Mouse (Mus musculus): ENCODE data around the gene Gadl1. TPM values are rescaled to one million over a fixed set of nuclear protein-coding genes. Genes with fewer than 3 reads are reported as not detected.

Gene Gadl1
- not detected in 3 replicates for total RNA-seq (2017)

DNA sequence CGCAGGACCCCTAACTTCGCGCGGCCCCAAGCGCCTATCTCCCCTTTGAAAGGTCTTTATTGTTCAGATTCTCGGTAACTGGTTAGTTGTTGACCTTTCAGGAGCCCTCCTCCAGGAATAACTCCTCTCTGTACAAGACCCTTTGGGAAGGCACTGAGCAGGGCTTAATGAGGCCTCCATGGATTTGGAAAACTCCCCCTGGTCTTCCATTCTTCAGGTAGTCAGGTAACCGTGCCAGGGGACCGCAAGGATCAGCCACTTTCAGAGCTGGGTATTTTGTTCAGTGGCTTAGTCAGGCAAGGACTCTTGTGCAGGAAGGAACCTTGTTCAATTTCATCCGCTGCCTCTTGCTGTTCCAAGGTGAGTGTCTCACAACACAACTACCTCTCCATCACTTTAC, at the start of gene Gadl1:
Gadl1 (plus strand) TSS at position 301 of the 400 bp plus-strand sequence.
- ATAC-seq (replicated peaks; ENCODE audit: insufficient number of reproducible peaks, low FRiP score, low TSS enrichment, poor library complexity, severe bottlenecking), result no peak

DNA sequence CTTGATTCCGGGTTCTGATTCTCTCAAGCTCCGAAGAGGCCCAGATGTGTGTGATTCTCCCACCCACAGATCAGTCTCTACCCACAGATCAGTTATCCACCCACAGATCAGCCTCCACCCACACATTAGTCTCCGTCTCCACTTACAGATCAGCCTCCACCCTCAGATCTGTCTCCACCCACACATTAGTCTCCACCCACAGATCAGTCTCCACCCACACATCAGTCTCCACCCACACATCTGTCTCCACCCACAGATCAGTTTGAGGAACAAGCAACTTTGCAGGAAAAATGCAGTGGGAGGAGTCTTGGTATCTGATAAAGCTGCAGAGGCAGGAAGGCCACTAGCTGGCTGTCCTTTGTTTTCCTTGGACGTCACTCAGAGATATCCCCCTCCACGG, 46.5 kb upstream of the Gadl1 start:
- ATAC-seq (replicated peaks; ENCODE audit: insufficient number of reproducible peaks, low FRiP score, low TSS enrichment, poor library complexity, severe bottlenecking), result 0 out of 2 replicates have a peak, but pooled peaks have one; percentile 43

DNA sequence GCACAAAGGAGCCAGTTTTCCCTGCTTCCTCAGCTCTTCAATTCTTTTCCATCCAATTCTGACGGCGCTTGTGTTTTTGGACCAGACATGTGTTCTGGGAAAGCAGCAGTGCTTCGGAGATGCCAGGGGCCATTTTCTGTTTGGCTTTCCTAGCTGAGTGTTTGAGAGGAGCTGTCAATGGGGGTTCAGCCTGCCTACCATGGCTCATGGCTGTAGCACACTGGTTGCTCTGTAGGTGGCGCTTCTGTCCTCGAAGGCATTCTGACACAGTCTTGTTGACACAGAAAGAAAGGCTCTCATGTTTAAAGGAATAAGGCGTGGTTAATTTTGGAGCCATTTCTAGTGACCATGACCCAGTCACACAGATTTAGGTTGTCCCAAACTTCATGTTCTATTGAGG, 45.9 kb upstream of the Gadl1 start:
- no peak for ATAC-seq (replicated peaks; ENCODE audit: insufficient number of reproducible peaks, low FRiP score, low TSS enrichment, poor library complexity, severe bottlenecking)

DNA sequence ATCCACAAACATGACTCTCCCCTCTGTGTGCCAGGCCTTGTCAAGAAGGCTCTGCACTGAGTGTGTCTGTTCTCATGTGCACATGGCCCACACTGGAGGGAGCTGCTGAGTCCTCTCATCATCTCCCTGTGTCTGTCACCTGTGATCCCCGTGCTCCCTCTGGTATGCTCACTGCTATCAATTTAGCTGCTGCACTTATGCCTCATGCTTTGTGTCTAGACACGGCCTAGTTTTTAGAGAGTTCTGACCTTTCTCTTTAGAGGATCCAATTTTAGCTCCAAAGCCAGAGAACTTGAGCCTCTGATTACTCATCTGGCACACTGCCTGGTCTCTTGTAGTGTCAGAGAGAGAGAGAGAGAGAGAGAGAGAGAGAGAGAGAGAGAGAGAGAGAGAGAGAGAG, 42.0 kb upstream of the Gadl1 start:
- no peak for ATAC-seq (replicated peaks; ENCODE audit: insufficient number of reproducible peaks, low FRiP score, low TSS enrichment, poor library complexity, severe bottlenecking)

DNA sequence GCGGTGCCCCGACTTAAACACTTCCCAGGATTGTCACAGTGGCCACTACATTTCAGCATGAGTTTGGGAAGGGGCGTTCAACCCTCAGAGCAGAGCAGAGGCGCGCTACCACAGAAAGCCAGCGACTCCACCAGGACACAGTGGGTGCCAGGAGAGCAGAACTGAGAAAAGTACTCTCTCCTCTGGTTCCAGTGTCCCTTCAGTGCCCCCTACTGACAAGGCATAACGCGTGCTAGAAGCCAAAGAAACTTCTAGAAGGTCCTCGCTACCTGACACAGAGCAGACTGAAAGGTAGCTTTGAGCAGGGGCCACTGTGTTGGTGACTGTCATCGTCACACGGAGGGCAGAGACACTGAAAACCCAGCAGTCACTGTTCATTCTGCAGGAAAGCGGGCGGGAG, 39.1 kb upstream of the Gadl1 start:
- ATAC-seq (replicated peaks; ENCODE audit: insufficient number of reproducible peaks, low FRiP score, low TSS enrichment, poor library complexity, severe bottlenecking), result no peak

DNA sequence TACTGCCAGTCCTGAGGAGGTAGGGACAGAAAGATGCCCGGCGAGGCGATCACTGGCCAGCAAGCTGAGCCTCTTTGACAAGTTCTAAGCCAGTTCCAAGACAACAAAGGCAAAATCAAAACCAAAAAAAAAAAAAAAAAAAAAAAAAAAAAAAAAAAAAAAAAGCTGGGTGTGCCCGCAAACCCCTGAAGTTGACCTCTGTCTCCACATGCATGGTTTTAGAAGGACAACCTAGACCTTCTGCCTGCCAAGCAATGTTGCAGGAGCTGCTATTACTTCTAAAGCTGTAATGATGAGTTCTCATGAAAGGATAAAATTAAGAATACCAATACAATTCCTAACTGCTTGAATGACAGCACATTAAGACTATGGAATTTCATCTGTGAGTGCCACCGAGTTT, 38.6 kb upstream of the Gadl1 start:
- ATAC-seq (replicated peaks; ENCODE audit: insufficient number of reproducible peaks, low FRiP score, low TSS enrichment, poor library complexity, severe bottlenecking), result no peak

DNA sequence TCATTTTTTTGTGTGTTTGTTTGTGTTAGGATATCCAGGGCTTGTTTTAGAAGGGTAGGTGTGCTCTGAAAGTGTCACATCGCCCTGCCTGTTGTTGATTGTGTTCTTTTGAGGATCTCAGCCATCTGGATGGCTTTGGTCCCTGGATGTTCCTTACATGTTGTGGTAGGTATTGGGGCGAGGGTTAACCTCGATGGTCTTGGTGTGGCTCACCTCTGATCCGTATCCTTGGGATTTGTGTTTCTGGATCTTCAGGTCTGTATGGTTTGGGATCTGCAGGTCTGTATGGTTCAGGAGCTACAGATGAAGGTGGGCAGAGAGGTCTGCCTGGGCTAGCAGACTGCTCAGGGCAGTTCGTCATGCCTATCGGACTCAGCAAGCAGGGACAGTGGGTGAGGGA, 28.8 kb upstream of the Gadl1 start:
- no peak for ATAC-seq (replicated peaks; ENCODE audit: insufficient number of reproducible peaks, low FRiP score, low TSS enrichment, poor library complexity, severe bottlenecking)

DNA sequence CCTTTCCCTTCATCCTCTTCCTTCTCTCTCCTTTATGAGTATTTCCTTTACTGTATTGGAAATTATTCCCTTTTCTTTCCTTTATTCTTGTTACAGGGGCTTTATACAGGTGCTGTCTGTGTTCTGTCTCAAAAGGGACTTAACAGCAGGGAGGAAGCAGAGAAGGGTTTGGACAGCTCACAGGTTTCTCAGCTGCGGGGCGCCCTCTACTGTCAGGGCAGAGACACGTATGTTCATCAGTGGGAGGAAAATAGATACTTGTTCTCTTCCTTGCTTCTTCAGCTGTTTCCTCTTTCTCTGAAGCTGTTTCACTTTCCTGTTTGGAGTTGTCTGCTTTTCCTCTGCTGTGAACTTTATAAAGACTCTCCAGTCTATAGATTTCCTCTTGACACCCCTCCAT, 28.1 kb upstream of the Gadl1 start:
- ATAC-seq (replicated peaks; ENCODE audit: insufficient number of reproducible peaks, low FRiP score, low TSS enrichment, poor library complexity, severe bottlenecking), result no peak

DNA sequence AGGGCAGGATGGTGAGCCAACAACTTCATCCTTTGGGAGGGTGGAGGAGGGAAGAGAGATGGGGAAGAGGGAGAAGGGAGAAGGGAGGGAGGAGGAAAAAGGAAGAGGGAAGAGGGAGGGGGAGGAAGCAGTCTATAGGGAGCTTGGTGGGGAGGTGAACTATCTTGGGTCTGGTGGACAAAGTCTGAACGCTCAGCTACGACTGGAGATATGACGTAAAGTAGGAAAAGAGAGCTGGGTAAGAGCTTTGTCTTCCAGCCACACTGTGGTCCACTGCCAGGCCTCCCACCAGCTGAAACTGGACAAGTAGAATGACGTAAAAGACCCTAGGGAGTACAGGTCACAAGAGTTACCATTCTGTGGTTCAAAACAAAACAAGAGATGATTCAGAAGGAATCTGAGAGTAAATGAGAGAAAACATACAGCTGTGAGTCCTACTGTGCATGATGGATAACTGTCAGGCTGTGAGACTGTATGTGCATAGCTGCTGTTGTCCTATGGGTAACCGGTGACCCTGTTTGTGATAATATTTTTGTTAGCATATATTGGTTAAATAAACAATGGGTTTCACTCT, 26.5 kb upstream of the Gadl1 start:
- no peak for ATAC-seq (replicated peaks; ENCODE audit: insufficient number of reproducible peaks, low FRiP score, low TSS enrichment, poor library complexity, severe bottlenecking)

DNA sequence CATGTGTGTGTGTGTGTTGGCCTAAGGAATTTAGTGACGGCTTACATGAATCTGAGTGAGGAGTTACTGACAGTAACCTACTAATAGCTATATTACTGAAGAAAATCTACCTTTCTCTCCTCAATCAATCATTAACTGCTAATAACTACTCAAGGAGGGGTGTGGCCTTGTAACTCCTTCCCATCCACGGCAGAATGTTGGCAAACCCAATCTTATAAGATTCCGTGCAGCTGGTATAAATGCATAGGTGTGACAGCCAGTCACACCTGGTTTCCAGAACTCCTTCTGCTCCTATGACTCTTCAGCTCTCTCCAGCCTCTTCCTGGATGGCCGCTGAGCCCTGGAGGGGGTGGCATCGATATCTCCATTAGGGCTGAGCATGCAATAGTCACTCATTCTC, 25.8 kb upstream of the Gadl1 start:
- no peak for ATAC-seq (replicated peaks; ENCODE audit: insufficient number of reproducible peaks, low FRiP score, low TSS enrichment, poor library complexity, severe bottlenecking)

DNA sequence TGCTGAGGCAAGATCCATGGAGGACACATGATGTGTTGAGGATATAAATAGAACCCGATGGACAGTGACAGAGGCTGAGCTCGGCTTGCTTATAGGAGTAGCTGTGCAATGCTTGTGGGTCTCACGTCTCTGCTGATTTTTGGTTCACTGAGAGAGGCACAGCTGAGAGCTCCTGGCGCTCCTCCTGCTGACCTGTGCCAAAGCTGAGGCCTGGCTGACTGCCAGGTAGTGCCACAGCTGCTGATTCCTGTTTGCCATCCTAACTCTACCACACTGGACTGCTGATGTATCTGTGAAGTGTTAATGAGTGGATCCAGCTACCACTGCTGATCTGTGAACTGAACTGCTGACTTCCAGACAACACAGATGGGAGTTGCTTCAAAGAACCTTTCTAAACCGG, 21.7 kb upstream of the Gadl1 start:
- ATAC-seq (replicated peaks; ENCODE audit: insufficient number of reproducible peaks, low FRiP score, low TSS enrichment, poor library complexity, severe bottlenecking), result no peak

DNA sequence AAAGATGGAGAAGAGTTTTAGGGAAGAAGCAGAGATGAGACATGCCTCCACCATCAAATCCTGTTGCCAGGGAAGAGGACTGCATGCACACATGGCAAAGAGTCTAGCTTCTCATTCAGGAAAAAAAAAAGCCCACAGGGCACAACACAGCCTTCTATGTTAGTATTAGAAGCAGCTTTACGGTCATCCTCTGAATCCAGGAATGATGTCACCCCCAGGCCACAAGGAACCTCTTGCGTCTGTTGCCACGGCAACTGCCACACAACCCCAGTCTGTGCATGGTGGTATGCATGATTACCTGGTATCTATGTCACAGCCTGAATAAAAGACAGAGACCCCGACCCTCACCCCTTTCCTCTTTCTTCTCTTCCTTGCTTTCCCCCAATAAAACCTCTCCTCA, 16.1 kb upstream of the Gadl1 start:
- ATAC-seq (replicated peaks; ENCODE audit: insufficient number of reproducible peaks, low FRiP score, low TSS enrichment, poor library complexity, severe bottlenecking), result no peak

DNA sequence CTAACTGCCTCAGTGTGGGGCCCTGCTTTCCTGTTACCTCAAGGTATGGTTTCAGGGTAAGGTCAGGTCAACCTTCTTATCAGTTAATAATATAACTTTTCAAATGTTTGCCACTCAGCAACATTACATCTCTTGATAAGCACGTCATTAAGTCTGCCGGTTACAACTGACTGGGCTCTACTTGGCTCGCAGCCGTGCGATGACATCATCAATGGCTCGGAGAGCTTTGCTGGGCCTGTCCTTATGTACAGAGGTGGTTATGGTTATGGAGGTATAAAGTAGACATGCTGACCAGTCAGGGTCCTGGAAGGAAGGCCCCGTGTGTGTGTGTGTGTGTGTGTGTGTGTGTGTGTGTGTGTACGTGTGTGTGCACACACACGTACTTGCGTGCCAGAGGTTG, 15.3 kb upstream of the Gadl1 start:
- no peak for ATAC-seq (replicated peaks; ENCODE audit: insufficient number of reproducible peaks, low FRiP score, low TSS enrichment, poor library complexity, severe bottlenecking)

DNA sequence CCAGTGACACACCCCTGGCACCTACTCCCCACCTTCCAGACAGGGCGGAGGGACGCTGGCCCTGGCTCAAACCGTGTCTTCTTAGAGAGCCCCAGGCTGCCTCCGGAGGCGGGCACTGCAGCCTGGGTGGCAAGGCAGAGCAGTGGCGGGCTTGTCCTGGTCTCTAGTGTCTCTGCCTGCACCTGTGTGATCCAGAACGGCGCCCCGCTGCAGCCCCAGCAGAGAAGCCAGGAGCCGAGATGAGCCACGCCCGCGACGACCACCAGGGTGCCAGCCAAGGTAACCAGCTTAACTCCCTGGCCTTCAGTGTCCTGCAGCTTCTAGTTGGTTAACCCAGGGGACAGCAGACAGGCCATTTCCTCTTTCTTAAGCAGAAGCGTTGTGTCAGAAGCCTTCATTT, 930 bp upstream of the Gadl1 start:
- ATAC-seq (replicated peaks; ENCODE audit: insufficient number of reproducible peaks, low FRiP score, low TSS enrichment, poor library complexity, severe bottlenecking), result no peak

DNA sequence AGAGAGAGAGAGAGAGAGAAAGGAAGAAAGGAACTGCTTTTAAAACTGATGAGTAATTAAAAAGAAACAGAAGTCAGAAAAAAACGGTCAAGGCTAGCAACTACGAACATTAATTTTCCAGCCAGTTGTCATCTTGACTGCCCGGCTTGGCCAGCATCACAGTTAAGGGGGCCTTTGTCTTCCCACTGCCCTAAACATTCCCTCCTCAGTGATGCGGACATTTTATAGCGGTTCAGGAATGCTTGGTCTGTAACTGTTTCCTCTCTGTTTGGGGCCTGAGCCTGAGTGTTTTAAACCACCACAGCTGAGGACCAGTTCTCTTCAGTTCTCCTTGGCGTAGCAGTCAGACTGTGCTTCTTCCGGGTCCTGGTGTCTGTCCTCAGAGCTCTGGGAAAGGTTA, 4.8 kb downstream of the Gadl1 start:
- no peak for ATAC-seq (replicated peaks; ENCODE audit: insufficient number of reproducible peaks, low FRiP score, low TSS enrichment, poor library complexity, severe bottlenecking)

DNA sequence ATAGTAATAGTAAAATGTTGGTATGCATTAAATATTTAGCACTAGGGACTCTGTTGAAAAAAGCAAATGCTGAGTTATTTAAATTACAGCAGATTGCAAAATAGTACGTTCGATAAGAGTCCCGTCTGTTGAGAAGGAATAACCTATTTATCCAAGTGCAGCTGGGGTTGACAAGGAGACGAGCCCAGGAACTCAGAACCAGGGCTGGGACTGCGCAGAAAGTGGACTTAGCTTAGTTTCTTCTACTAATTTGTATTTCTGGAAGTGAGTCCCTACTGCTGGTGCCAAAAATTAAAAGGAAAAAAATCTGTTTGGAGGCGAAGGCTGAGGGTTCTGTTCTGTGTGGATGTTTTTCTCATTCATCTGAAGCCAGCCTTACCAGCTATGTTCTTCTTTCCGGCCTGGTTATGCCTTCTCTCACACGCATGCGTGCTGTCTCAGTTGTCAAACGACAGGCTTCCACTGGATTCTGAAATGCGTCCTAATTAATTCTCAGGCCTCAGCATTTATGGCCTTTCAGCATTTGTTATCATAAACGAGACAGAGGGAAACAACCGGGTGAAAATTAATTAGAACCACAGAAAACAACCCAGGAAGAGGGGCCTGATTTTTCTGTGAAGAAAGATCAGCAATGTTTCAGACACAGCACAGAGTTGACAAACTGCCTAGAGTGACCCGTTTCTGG, 6.5 kb downstream of the Gadl1 start:
- no peak for ATAC-seq (replicated peaks; ENCODE audit: insufficient number of reproducible peaks, low FRiP score, low TSS enrichment, poor library complexity, severe bottlenecking)

DNA sequence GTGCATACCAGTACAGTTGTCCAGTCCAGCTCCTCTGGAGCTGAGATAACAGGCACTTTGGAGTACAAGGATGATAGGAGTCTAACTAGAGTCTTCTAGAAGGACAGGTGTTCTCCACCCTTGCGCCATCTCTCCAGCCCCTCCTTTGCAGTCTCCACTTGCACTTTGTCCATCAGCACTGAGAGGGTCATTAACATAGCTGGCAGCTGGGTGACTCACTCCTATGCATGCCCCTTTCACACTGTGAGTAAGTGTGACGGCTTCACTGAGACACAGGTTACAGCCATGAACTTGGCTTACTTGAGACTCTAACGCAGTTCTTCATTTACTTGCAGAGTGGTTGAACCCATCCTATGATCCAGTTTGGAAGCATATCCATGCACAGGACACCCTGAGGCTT, 10.5 kb downstream of the Gadl1 start:
- ATAC-seq (replicated peaks; ENCODE audit: insufficient number of reproducible peaks, low FRiP score, low TSS enrichment, poor library complexity, severe bottlenecking), result no peak

DNA sequence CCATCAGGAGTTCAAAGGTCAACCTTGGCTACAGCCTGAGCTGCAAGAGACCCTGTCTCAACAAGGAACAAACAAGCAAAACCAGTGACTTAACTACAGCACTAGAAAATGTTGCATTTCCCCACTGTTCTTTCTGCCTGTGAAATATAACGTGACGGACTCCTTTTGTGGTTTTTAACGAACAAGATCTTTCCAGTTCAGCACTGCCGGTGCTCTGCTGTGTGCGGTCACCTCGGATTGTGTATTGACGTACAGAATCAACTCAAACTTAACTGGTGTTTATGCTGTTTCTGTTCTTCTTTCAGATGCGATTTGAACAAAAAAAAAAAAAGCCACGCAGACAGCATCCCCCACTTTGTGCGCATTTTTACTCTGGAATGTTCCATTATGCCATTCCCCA, 13.4 kb downstream of the Gadl1 start:
- no peak for ATAC-seq (replicated peaks; ENCODE audit: insufficient number of reproducible peaks, low FRiP score, low TSS enrichment, poor library complexity, severe bottlenecking)

DNA sequence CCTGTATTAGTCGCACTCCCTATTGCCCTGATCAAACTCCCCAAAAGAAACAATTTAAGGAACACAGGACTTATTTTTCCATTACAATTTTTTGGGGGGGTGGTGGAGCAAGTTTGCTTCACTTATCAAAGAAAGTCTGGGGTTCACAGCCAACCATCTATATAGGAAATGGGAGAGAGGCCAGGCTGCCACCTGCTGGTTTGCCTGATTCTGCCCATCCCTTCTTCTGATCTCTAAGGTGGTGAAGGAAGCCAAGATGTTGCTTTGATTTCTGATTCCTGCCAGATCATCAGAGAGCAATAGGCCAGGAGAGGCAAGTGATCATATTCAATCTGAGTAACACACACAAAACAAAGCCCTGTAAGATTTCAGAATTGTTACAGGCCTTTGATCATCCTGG, 14.8 kb downstream of the Gadl1 start:
- ATAC-seq (replicated peaks; ENCODE audit: insufficient number of reproducible peaks, low FRiP score, low TSS enrichment, poor library complexity, severe bottlenecking), result no peak

DNA sequence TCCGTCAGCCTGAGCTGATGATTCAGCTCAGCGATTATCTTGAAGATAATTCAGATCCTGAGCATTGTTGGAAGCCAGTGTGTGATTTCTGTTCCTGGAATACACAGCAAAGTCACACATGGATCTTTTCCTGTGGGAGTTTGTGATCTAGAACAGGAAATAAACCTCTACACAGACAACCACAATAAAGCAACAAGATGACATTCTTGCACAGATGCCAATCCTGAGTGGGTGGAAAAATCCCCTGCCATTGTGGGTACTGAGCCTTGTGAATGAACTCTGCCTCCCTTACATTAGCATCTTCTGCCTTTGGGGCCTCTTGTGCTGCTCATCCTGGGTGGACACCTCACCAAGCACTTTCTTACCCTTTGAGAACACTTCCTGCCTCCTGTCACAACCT, 22.5 kb downstream of the Gadl1 start:
- no peak for ATAC-seq (replicated peaks; ENCODE audit: insufficient number of reproducible peaks, low FRiP score, low TSS enrichment, poor library complexity, severe bottlenecking)

DNA sequence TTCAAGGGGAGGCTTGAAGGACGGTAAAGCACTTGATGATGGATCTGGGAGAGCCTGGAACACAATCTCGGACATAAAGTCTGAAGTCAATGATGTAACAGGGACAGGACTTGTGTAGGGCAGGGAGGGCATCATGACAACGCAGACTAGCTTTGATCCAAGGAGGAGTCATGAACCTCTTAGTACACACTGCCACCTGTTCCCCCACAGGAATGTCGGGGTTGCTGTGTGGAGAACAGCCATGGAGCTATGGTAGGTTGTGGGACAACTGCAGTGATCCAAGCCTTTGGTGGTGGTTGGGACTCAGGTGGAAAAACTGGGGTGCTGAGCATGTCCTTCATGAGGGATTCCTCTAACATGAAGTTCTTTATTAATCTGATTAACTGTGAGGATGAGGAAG, 23.5 kb downstream of the Gadl1 start:
- ATAC-seq (replicated peaks; ENCODE audit: insufficient number of reproducible peaks, low FRiP score, low TSS enrichment, poor library complexity, severe bottlenecking), result no peak

Measured in monocyte, adult 5-6 weeks (primary cell).